Mouse (Mus musculus) right cerebral cortex, postnatal 14 days (tissue): ENCODE data around the gene Erh.

Experiments
- DNase-seq: peaks from one replicate; pipeline ENCODE4 v3.0.0; 2022

Gene Erh

DNA sequence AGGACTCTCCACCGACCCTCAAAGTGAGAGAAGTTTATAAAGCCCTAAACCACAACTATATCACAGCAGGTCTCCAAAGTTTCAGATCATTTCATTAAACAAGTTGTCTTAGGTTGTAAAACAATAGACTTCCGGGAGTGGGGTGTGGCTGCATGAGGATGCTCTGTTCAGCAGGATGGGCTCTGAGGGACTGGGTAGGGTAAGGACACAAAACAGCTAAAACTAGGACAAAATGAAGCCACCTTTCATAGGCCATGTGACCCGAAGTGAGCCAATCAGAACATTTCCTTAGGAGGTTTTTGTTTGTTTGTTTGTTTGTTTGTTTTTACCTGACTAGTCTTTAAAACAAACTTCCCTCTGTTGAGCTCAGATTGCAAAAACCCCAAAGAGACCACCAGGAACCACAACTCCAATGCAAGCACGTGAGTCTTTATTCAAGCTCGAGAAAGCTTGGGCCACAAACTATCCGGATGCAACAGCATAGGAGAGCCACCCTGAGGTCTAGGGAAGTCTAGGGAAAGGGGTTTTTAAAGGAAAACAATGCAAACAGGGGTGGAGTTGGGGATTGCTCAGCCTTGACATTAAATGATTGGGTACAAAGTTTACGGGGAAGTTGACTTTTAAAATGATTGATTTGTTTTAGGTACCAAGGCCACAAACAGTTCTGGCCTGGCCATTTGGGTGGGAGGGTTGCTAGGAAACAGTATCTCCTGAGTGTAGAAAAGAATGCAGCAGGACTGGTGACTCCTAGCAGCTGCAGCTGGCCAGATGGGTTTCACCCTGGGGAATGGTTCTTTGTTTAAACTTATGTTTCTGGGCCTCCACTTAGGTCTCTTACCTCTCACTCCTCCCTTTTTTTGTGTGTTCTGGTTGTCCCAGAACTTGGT, 28.5 kb downstream of the Erh start:
- DNase-seq: no peak

- DNase-seq: no peak
Observed at GRCm38 (mm10) chr12:80612113-80612791, 31.9 kb downstream of the Erh start.

DNA sequence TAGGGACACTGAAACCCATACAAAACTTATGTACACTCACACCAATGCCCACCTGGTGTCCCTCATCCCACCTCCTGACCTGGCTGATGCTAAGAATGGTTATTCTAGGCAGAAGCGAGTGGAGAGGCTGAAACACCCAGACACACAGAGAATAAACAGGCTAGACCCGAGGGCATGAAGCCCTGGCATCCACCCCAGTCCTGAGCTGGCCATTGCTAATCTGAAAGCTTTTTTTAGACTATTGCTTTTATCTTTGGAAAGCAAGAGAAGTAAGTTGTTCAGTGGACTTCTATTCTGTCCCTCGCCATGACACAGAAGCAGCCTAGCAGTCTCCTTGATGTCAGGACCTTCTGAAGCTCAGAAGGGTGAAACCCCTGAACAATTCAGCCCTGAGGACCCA, 34.2 kb downstream of the Erh start:
- DNase-seq: no peak

GRCm38 (mm10) chr12:80608576-80608975, 35.6 kb downstream of the Erh start:
- no peak for DNase-seq

- DNase-seq: no peak
Observed at GRCm38 (mm10) chr12:80604218-80604617, 39.9 kb downstream of the Erh start.

GRCm38 (mm10) chr12:80603566-80603965, 40.6 kb downstream of the Erh start:
- DNase-seq: peak; percentile 34

- no peak for DNase-seq
Observed at GRCm38 (mm10) chr12:80602432-80602831, 41.7 kb downstream of the Erh start.

DNA sequence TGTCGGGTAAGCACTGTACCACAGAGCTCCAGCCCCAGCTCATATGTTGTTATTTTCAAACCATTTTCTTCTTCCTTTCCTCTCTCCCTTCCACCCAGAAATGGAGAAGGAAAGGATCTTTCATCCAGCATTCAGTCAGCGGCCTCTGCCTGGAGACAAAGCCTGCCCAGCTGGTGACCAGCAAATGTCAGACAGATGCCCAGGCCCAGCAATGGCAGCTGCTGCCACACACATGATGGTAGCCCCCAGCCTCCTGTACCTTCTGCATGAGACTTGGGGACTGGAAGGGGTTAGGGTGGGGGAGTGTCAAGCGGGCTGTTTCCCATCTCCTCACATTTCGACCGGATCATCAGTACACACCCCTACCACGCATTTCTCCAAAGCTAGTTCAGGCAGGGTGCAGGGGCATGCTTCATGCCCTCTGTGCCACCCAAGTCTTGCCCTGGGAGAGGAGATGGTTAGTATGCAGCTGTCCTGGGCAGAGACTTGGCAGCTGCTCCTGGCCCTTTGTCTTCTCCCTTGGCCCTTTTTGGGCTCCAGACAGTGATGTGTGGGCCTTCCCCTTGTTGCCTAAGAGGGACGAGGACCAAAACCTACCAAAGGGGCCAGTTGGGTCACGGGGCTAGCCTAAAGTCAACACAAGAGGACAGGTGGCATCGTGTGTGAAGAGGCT, 42.4 kb downstream of the Erh start:
- DNase-seq: no peak

DNA sequence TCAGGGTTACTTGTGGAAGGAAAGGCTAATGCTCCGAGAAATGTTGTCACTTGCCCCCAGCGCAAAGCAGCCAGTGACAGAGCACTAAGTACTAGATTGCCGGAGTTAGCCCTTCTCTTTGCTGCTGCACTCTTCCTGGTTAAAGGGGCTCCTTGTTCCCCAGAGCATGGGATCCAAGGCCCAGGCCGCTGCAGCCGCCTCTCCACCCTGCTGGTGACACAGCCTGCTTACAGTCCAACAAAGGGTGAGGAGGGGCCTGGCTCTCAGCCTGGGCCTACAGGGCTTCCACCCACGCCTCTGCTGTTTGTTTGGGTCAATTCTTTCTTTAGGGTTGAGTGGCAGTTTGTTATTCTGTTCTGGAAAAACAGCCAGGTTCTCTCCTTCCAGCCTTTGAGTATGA, 45.4 kb downstream of the Erh start:
- DNase-seq: peak; percentile 42

- no peak for DNase-seq
Observed at GRCm38 (mm10) chr12:80598236-80598635, 45.9 kb downstream of the Erh start.

DNA sequence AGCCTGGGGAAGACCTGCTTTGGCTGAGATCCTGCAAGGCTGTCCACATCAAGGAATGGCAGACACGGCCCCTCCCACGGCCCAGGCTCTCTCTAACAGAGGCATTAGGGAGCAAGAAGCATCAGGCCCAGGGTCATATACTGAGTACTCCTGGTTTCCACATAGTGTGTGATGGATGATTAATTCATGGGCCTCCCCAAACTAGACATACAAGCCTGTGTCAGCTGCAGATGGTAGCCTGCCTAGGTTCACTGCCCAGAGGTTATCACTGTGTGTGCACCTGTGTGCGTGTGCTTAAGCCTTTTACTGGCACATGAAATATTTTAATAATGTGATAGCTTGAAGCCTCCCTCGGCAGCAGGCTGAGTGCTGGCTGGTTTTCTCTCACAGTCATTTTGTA, 48.2 kb downstream of the Erh start:
- DNase-seq: no peak

DNA sequence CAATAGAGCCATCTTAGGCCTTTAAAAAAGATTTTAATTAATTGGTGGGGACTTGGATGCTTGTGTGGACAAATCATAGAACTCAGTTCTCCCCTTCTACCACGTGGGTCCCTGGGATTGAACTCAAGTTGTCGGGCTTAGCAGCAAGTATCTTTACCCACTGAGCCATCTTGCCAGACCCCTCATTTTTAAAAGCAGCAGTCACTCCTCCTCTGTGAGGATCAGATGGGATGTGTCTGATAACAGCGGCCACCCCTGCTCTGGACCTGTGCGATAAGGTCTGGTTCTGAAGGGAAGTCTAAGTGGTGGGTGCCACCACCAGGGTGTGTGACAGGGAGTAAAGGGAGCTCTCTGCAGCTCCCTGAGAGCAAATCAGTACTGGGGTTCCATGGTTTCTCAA, 48.6 kb downstream of the Erh start:
- DNase-seq: no peak

GRCm38 (mm10) chr12:80594781-80595180, 49.4 kb downstream of the Erh start:
- no peak for DNase-seq

DNA sequence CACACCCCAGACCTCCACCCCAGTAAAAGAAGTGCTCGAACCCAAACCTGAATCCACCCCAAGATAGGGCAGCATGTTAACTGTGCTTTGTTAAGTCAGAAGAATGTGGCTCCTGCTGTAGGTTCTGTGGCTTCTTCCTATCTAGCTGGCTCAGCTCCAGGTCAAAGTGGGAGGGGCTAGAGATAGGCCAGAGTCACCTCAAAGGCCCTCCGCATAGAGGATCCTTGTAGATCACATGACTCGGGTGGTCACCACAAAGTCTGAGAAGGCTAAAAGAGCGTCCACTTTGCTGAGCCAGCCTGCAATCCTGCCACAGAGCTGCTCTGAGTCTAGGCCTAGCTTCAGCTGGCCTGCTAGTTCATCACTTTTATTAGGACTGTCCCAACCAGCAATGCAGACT, 50.0 kb downstream of the Erh start:
- DNase-seq: no peak

GRCm38 (mm10) chr12:80584973-80585372, 59.2 kb downstream of the Erh start:
- peak; percentile 54 for DNase-seq
